Mouse (Mus musculus): ENCODE data around the gene Ube2e3. TPM values are rescaled to one million over a fixed set of nuclear protein-coding genes. Genes with fewer than 3 reads are reported as not detected.

Gene Ube2e3
- total RNA-seq, 1 experiment = 35.1 TPM

DNA sequence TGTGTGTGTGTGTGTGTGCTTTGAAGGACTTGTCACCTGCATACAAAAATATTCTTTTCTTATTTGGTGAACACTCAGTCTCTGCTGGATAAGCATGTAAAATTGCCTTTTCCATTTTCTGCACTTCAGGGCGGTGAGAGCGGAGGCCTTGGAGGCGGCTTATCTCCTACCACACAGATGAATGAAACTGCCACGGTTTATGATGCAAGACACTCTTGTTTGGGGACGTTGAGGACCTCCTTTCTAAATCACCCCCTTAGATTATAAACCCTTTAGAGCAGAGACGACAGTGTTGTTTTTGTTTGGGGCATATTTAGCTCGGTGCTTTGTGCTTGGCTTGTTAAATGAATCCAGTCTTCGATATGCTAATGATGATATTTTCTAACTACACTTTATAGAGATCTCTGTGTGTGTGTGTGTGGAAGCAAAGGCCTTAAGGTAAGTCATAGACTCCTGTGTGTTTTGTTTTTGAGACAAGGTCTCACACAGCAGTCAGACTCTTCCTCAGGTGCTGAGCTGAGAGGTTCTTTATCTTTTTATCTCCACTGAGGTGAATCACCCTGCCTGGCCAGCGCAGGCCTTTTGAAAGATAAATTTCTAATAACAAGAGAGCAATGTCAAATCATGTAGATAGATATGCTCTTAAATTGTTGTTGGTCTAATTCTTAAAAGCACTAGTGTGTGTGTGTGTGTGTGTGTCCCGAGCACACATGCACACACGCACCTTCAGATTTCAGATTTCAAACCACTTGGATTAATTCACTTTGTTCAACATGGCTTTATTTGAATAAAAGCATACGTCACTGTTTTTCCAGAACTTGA lies 8.4 kb upstream of the Ube2e3 start:
- no peak overlapping the region for H3K4me3 ChIP-seq (ENCODE audit: insufficient read depth in 1 of 2, low read depth in 1 of 2, low read length in 2 of 2, poor library complexity in 1 of 2, severe bottlenecking in 1 of 2)
- TF ChIP-seq ZC3H11A (IDR thresholded peaks at IDR 0.05; ENCODE audit: borderline replicate concordance, low read depth, low read length) = no peak
- no peak for TF ChIP-seq CHD2 (IDR thresholded peaks at IDR 0.05; ENCODE audit: low read depth, low read length)
- no peak for TF ChIP-seq ZNF384 (IDR thresholded peaks at IDR 0.05; ENCODE audit: low read depth, low read length)
- no peak for TF ChIP-seq HCFC1 (IDR thresholded peaks at IDR 0.05; ENCODE audit: borderline replicate concordance, insufficient read depth, low read length)
- TF ChIP-seq MAFK (IDR thresholded peaks at IDR 0.05; ENCODE audit: insufficient read depth, low read depth, low read length) = no peak
- in situ Hi-C loops (cut with MboI; ENCODE audit: low sequenced_read_pairs in 2 of 2, unreplicated experiment in 2 of 2) = no loop called here
- no peak overlapping the region for H3K9ac ChIP-seq (ENCODE audit: insufficient read depth, low read depth, low read length, poor library complexity, severe bottlenecking)
- no peak for DNase-seq (ENCODE audit: low read depth, low spot score)
- no peaks in the 10 kb centered on the region for H3K4me1 ChIP-seq (ENCODE audit: control insufficient read depth in 2 of 2, insufficient read depth in 2 of 2, low read length in 2 of 2, poor library complexity in 1 of 2)
- H3K36me3 ChIP-seq (ENCODE audit: control insufficient read depth, insufficient read depth, low read length, poor library complexity, severe bottlenecking) = no peaks in the 10 kb centered on the region
- no peak overlapping the region for H3K27ac ChIP-seq (ENCODE audit: insufficient read depth, low read depth, low read length, poor library complexity, severe bottlenecking)
- H3K9me3 ChIP-seq (ENCODE audit: control insufficient read depth, insufficient read depth, low read depth, low read length) = no peaks in the 10 kb centered on the region

GRCm38 (mm10) chr2:78860088-78860372 lies 7.9 kb upstream of the Ube2e3 start:
- TF ChIP-seq HCFC1 (IDR thresholded peaks at IDR 0.05; ENCODE audit: borderline replicate concordance, insufficient read depth, low read length) (no peak), ZC3H11A (IDR thresholded peaks at IDR 0.05; ENCODE audit: borderline replicate concordance, low read depth, low read length) (no peak), CHD2 (IDR thresholded peaks at IDR 0.05; ENCODE audit: low read depth, low read length) (no peak)
- no peak overlapping the region for H3K27ac ChIP-seq (ENCODE audit: insufficient read depth, low read depth, low read length, poor library complexity, severe bottlenecking)
- no peaks in the 10 kb centered on the region for H3K9me3 ChIP-seq (ENCODE audit: control insufficient read depth, insufficient read depth, low read depth, low read length)
- H3K4me3 ChIP-seq (ENCODE audit: insufficient read depth in 1 of 2, low read depth in 1 of 2, low read length in 2 of 2, poor library complexity in 1 of 2, severe bottlenecking in 1 of 2) = no peak overlapping the region
- H3K4me1 ChIP-seq (ENCODE audit: control insufficient read depth in 2 of 2, insufficient read depth in 2 of 2, low read length in 2 of 2, poor library complexity in 1 of 2) = no peaks in the 10 kb centered on the region
- H3K9ac ChIP-seq (ENCODE audit: insufficient read depth, low read depth, low read length, poor library complexity, severe bottlenecking) = no peak overlapping the region
- H3K36me3 ChIP-seq (ENCODE audit: control insufficient read depth, insufficient read depth, low read length, poor library complexity, severe bottlenecking) = no peaks in the 10 kb centered on the region
- in situ Hi-C loops (cut with MboI; ENCODE audit: low sequenced_read_pairs in 2 of 2, unreplicated experiment in 2 of 2) = no loop called here
- DNase-seq (ENCODE audit: low read depth, low spot score) = no peak

DNA sequence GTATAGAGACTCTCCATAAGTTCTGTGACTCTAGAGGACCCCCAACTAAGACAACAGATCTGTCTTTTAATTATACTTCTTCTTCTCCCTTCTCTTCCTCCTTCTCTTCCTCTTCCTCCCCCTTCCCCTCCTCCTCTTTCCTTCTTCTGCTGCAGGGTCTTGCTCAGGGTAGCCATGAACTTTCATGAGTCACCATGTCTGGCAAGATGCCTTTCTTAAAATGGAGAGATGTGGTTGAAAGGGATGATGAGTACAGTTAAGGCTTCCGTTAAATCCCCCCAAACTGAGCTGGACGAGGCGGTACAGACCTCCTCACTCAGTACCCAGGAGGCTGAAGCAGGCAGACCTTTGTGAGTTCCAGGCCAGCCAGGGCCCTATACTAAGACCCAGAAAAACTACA lies 3.8 kb upstream of the Ube2e3 start:
- Histone ChIP-seq H3K27ac (ENCODE audit: insufficient read depth, low read depth, low read length, poor library complexity, severe bottlenecking) (no peak overlapping the region), H3K4me3 (ENCODE audit: insufficient read depth in 1 of 2, low read depth in 1 of 2, low read length in 2 of 2, poor library complexity in 1 of 2, severe bottlenecking in 1 of 2) (no peak overlapping the region), H3K9ac (ENCODE audit: insufficient read depth, low read depth, low read length, poor library complexity, severe bottlenecking) (no peak overlapping the region), H3K9me3 (ENCODE audit: control insufficient read depth, insufficient read depth, low read depth, low read length) (no peaks in the 10 kb centered on the region), H3K36me3 (ENCODE audit: control insufficient read depth, insufficient read depth, low read length, poor library complexity, severe bottlenecking) (no peaks in the 10 kb centered on the region), H3K4me1 (ENCODE audit: control insufficient read depth in 2 of 2, insufficient read depth in 2 of 2, low read length in 2 of 2, poor library complexity in 1 of 2) (no peaks in the 10 kb centered on the region)
- no peak for DNase-seq (ENCODE audit: low read depth, low spot score)
- in situ Hi-C loops (cut with MboI; ENCODE audit: low sequenced_read_pairs in 2 of 2, unreplicated experiment in 2 of 2) = no loop called here
- TF ChIP-seq MAFK (IDR thresholded peaks at IDR 0.05; ENCODE audit: insufficient read depth, low read depth, low read length) (no peak), ZC3H11A (IDR thresholded peaks at IDR 0.05; ENCODE audit: borderline replicate concordance, low read depth, low read length) (no peak), HCFC1 (IDR thresholded peaks at IDR 0.05; ENCODE audit: borderline replicate concordance, insufficient read depth, low read length) (no peak), CHD2 (IDR thresholded peaks at IDR 0.05; ENCODE audit: low read depth, low read length) (no peak), ZNF384 (IDR thresholded peaks at IDR 0.05; ENCODE audit: low read depth, low read length) (no peak)

DNA sequence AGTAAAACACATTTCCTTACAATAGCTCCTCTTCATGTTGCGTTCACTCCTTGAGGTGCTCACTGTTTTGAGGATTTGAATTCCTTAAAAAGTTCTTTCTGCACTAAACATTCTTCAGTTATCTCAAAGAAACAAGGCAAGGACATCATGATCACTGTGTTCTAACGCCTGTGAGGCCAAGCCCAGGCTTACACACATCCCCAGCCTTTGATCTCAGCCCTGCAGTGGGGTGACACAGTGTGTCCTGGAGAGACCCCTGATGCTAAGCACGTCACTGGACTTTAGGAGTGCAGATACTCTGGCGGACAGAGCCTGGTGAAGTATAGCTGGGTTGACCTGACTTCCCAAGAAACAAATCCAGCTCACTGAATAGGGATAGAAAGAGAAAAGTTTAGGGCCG lies 3.1 kb upstream of the Ube2e3 start:
- DNase-seq (ENCODE audit: low read depth, low spot score) = no peak
- H3K27ac ChIP-seq (ENCODE audit: insufficient read depth, low read depth, low read length, poor library complexity, severe bottlenecking) = no peak overlapping the region
- no peaks in the 10 kb centered on the region for H3K9me3 ChIP-seq (ENCODE audit: control insufficient read depth, insufficient read depth, low read depth, low read length)
- no peak overlapping the region for H3K4me3 ChIP-seq (ENCODE audit: insufficient read depth in 1 of 2, low read depth in 1 of 2, low read length in 2 of 2, poor library complexity in 1 of 2, severe bottlenecking in 1 of 2)
- H3K36me3 ChIP-seq (ENCODE audit: control insufficient read depth, insufficient read depth, low read length, poor library complexity, severe bottlenecking) = no peaks in the 10 kb centered on the region
- H3K9ac ChIP-seq (ENCODE audit: insufficient read depth, low read depth, low read length, poor library complexity, severe bottlenecking) = no peak overlapping the region
- no peaks in the 10 kb centered on the region for H3K4me1 ChIP-seq (ENCODE audit: control insufficient read depth in 2 of 2, insufficient read depth in 2 of 2, low read length in 2 of 2, poor library complexity in 1 of 2)
- TF ChIP-seq ZC3H11A (IDR thresholded peaks at IDR 0.05; ENCODE audit: borderline replicate concordance, low read depth, low read length) = no peak
- TF ChIP-seq MAFK (IDR thresholded peaks at IDR 0.05; ENCODE audit: insufficient read depth, low read depth, low read length) = no peak
- TF ChIP-seq ZNF384 (IDR thresholded peaks at IDR 0.05; ENCODE audit: low read depth, low read length) = no peak
- no peak for TF ChIP-seq CHD2 (IDR thresholded peaks at IDR 0.05; ENCODE audit: low read depth, low read length)
- TF ChIP-seq HCFC1 (IDR thresholded peaks at IDR 0.05; ENCODE audit: borderline replicate concordance, insufficient read depth, low read length) = no peak
- in situ Hi-C loops (cut with MboI; ENCODE audit: low sequenced_read_pairs in 2 of 2, unreplicated experiment in 2 of 2) = no loop called here

DNA sequence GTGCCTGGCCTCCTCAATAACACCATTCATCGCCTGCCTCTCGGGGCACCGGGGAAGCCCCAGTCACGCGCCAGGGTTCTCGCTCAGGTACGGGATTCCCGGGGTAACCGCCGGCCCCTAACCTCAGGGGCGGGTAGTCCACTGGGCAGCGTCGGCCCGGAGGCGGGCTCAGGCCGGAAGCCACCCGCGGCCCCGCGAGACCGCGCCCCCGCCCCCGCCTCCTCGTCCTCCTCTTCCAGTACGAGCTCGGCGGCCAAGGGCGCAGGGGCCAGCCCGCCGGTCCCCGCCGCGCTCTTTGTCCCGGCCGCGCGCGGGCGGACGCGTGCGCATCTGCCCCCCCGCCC lies 559 bp downstream of the Ube2e3 start:
- peak; percentile 70 for DNase-seq (ENCODE audit: low read depth, low spot score)
- H3K4me1 ChIP-seq (ENCODE audit: control insufficient read depth in 2 of 2, insufficient read depth in 2 of 2, low read length in 2 of 2, poor library complexity in 1 of 2) = no peaks in the 10 kb centered on the region; a peak in 1 of 4 replicates
- TF ChIP-seq HCFC1 (IDR thresholded peaks at IDR 0.05; ENCODE audit: borderline replicate concordance, insufficient read depth, low read length) (0 out of 2 replicates have a peak, but pooled peaks have one; percentile 13), CHD2 (IDR thresholded peaks at IDR 0.05; ENCODE audit: low read depth, low read length) (peak; percentile 95), MAFK (IDR thresholded peaks at IDR 0.05; ENCODE audit: insufficient read depth, low read depth, low read length) (no peak)
- H3K36me3 ChIP-seq (ENCODE audit: control insufficient read depth, insufficient read depth, low read length, poor library complexity, severe bottlenecking) = peaks cover 4% of the 10 kb centered on the region
- H3K27ac ChIP-seq (ENCODE audit: insufficient read depth, low read depth, low read length, poor library complexity, severe bottlenecking) = peak overlapping the region; percentile 72; the same call in 1 of the 2 replicates
- peak overlapping the region; percentile 96 for H3K9ac ChIP-seq (ENCODE audit: insufficient read depth, low read depth, low read length, poor library complexity, severe bottlenecking)
- in situ Hi-C loops (cut with MboI; ENCODE audit: low sequenced_read_pairs in 2 of 2, unreplicated experiment in 2 of 2) = no loop called here
- peak overlapping the region; percentile 52 to 97 for H3K4me3 ChIP-seq (ENCODE audit: insufficient read depth in 1 of 2, low read depth in 1 of 2, low read length in 2 of 2, poor library complexity in 1 of 2, severe bottlenecking in 1 of 2)
- no peaks in the 10 kb centered on the region for H3K9me3 ChIP-seq (ENCODE audit: control insufficient read depth, insufficient read depth, low read depth, low read length)

Data from ES-E14 (cell line).